Mouse (Mus musculus): ENCODE measurements at regions not wholly inside any gene's neighbourhood (a gene's known extent, or its start where the extent isn't known, plus 50 kb on each side); places are given as distances from the start of the nearest gene placed in this dataset.
"Not testable (repeated sequence)": the region's sequence is repeated elsewhere in the genome, so short reads cannot be mapped to it uniquely, and the experiment has no call there.

- no peak for DNase-seq (ENCODE audit: low spot score)
Measured at GRCm38 (mm10) chr13:111905213-111905701, 96.5 kb upstream of the Map3k1 start.

GRCm38 (mm10) chr13:111911071-111911470, 102.3 kb upstream of the Map3k1 start:
- no peak for DNase-seq (ENCODE audit: low spot score)

GRCm38 (mm10) chr13:111911661-111912312, 103.0 kb upstream of the Map3k1 start:
- DNase-seq (ENCODE audit: low spot score): no peak

GRCm38 (mm10) chr13:111914348-111914913, 105.6 kb upstream of the Map3k1 start:
- DNase-seq (ENCODE audit: low spot score): no peak

- DNase-seq (ENCODE audit: low spot score): not testable (repeated sequence)
Measured at GRCm38 (mm10) chr13:111919417-111919816, 110.6 kb upstream of the Map3k1 start.

DNA sequence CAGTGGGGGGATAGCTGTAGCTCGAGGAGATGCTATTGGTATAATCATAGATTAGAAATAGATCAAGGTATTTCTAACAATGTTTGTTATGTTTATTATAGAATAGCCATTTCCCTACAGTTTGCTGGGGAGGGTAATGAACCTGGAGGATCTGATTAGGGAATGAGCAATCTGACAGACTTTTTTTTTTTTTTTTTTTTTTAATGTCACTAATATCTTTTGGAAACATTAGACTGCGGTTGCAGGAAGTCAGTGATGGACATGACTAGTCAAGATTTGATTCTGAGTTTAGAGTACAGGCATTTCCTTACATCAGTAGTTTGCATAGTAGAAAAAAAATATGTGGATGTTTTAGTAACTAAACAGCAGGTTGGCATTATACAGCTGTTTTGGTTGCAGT, 111.7 kb upstream of the Map3k1 start:
- DNase-seq (ENCODE audit: low spot score): no peak

- DNase-seq (ENCODE audit: low spot score): no peak
Measured at GRCm38 (mm10) chr13:111921142-111922035, 112.6 kb upstream of the Map3k1 start.

DNA sequence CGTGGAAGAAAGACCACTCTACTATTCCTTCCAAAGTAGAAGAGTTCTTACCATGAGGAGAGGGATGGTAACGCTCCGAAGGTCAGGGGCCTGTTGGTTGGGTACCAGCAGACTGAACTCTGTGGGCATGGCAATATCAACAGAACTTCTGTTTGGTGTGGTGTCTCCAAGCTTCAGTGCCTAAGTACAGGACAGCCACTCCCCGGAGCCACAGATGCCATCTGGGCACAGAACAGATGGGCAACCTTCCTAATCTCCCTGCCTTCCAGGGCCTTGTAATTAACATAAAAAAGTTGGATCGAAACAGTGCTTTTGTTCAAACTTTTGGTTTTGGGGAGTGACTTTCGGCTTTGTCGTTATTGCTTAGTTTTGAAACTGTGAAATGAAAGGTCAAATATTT, 116.6 kb upstream of the Map3k1 start:
- DNase-seq (ENCODE audit: low spot score): no peak

- DNase-seq (ENCODE audit: low spot score): no peak
Measured at GRCm38 (mm10) chr13:111926801-111927200, 118.0 kb upstream of the Map3k1 start.

DNA sequence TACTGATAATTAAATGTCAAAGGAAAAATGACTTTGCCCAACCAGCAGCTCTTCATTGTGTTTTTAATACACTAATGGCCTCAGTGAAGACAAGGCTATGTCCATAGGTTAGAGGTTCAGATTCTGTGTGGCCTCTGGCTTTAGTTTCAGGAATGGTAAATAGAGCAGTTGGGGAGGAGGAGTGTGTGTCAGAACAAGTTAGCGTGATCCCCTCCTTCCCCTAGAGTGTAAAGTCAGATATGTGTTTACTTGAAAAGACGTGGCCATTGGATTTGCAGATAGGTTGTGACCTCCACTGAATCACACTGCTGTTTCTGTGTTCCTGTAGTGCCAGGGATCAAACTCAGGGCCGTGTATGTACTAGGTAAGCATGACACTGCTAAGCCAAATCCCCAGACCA, 118.7 kb upstream of the Map3k1 start:
- DNase-seq (ENCODE audit: low spot score): no peak

- DNase-seq (ENCODE audit: low spot score): no peak
Measured at GRCm38 (mm10) chr13:111928636-111929544, 120.1 kb upstream of the Map3k1 start.

GRCm38 (mm10) chr13:111929908-111930307, 121.1 kb upstream of the Map3k1 start:
- DNase-seq (ENCODE audit: low spot score): no peak

DNA sequence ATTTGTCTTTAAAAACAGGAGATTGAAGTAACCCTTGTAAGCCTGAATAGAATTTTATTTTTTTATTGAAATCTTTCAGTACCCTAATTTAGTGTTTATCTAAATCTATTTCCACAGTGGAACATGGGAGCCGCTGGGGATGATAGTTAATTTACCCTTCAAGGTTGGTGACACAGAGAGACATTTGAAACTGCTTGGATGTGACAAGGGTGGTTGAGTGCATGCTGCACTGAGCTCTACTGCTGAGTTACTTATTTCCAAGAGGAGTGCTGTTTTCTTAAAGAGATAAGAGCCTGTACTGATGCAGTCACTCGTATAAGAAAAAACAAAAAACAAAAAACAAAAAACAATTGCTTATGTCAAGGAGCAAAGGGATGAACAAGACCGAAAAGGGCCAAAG, 123.7 kb upstream of the Map3k1 start:
- no peak for DNase-seq (ENCODE audit: low spot score)

GRCm38 (mm10) chr13:111933526-111934240, 124.9 kb upstream of the Map3k1 start:
- no peak for DNase-seq (ENCODE audit: low spot score)

DNA sequence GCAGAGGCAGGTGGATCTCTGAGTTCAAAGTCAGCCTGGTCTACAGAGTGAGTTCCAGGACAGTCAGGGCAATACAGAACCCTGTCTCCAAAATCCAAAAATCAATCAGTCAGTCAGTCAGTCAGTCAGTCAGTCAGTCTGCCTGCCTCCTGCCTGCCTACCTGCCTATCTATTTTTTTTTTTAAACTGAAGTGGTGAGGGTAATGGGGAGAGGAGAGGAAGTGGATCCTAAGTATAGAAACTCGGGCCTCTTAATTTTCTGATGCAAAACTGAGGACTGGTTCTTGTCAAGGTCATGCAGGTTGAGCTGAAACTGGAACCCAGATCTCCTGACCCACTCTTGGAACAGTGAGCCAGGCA, 126.9 kb upstream of the Map3k1 start:
- DNase-seq (ENCODE audit: low spot score): no peak

DNA sequence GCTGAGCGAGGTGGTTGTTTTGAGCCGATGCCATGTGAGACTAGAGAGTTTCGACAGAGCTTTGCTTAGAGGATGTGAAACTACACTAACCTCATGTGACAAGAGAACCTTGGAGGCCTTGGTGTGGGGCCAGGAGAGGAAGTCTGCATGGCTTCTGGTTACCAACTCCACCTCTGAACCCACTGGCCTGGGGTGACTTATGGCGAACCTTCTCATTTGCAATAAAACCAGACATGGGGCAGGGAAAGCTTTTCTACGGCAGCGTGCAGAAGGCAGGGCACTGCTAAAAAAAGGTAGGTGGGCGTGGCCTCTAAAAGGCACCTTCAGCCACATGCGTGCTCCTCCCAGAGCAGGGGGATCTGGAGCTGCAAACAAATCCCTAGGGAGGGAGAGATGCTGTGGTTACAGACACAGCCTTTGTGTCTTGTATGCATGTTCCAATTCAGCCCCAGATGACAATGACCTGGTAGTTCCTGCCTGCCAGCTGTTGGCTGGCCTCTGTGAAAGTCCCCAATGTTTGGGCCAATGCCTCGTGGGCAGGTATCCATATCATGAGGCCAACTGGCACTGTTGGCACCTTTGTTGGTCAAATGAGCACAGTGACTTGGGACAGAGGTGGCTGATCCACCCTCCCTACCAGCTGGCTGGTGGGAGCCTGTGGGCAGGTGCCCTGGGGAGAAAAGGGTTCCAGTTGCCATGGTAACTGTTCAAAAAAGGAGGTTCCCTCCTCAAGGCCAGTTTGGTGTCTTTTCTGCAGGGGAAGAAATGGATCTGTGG, 127.5 kb upstream of the Map3k1 start:
- DNase-seq (ENCODE audit: low spot score): no peak

GRCm38 (mm10) chr13:111936983-111937382, 128.2 kb upstream of the Map3k1 start:
- no peak for DNase-seq (ENCODE audit: low spot score)

DNA sequence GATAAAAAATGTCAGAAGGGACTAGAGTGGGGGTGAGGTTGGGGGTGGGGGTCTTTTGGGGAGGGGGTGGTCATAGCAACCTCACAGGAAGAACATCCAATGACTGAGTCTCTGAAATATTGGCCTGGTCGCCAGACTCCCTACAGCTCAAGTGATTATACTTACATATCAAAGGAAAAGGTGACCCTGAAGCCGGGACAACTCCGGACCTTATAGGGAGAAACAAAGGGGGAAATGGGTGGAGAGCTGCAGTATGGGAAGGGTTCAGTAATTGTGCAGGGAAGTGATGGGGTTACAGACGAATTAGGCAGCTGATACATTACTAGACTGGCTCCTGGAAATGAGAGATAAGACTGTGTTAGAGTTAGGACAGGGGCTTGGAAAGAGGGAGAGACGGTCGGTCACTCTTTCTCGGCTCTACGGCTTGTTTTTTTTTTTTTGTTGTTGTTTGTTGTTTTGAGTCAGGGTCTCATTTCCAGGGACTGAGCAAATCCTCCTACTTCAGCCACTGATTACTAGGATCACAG, 130.2 kb upstream of the Map3k1 start:
- DNase-seq (ENCODE audit: low spot score): no peak

GRCm38 (mm10) chr13:111939534-111940115, 130.8 kb upstream of the Map3k1 start:
- no peak for DNase-seq (ENCODE audit: low spot score)

DNA sequence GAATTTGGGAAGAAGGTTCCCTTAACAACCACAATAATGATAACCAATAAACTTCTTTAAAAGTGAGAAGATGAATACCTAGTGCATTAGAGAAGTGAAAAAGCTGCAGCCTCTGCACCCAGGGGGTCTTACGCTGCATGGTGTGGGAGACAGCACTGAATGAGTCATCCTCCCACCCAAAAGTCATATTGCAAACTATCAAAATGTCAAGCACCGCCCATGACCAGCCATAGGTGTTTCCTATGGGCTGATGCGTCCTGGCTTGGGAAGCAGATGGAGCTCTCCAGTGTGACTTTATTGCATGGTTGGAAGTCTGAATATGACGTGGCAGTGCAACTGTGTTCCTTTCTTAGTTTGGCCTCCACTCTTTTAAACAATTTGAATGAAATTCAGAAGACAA, 131.5 kb upstream of the Map3k1 start:
- no peak for DNase-seq (ENCODE audit: low spot score)
